Mouse (Mus musculus): Measurements from ENCODE around the gene Esd. TPM values are rescaled to one million over a fixed set of nuclear protein-coding genes. Genes with fewer than 3 reads are reported as not detected.

Gene Esd
- polyA plus RNA-seq, 1 experiment from 2014 or later: 243 TPM

- Histone ChIP-seq H3K9ac (peak overlapping the region; percentile 83), H3K27me3 (ENCODE audit: control insufficient read depth, insufficient read depth, low read length) (no peaks in the 10 kb centered on the region), H3K4me3 (replicated peaks; ENCODE audit: low read length) (peak overlapping the region; percentile 91), H3K27ac (0 out of 2 replicates have a peak overlapping the region, but pooled peaks have one; percentile 14), H3K4me1 (replicated peaks; ENCODE audit: control insufficient read depth, insufficient read depth, low read length) (peaks cover 9% of the 10 kb centered on the region), H3K4me2 (replicated peaks) (peak overlapping the region; percentile 88), H3K36me3 (replicated peaks; ENCODE audit: control insufficient read depth, insufficient read depth) (peaks cover 5% of the 10 kb centered on the region; the same call in 1 of the 2 replicates), H3K9me3 (ENCODE audit: control insufficient read depth, low read length) (no peaks in the 10 kb centered on the region)
- 27% methylated on average over 9 of the region's 9 CpGs for WGBS
- DNase-seq (ENCODE audit: low spot score): no peak
- no peak for ATAC-seq (ENCODE audit: low FRiP score)
These were observed 647 bp upstream of the Esd start for GRCm38 (mm10) chr14:74731221-74732078.

DNA sequence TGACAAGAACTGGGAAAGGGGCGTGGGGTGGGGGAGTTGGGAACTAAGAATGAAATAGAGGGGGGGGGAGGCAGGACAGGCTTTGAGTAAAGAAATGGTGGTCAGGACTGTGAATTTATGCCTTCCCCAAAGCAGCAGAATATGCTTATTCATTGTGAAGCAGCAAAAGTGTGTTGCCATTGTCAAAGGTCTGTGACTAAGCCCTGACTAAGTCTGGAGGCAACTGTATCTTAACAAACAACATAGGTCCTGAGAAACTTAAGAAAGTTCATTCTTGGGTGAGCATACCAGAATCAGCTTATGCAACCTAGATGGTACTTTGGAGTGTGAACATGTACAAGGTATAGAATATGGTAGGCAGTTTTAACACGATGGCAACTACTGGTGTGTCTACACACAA, 1.3 kb downstream of the Esd start:
- ATAC-seq (ENCODE audit: low FRiP score) (no peak), DNase-seq (ENCODE audit: low spot score) (no peak)
- H3K4me3 ChIP-seq (replicated peaks; ENCODE audit: low read length): peak overlapping the region; percentile 91; the same call in 1 of the 2 replicates
- H3K36me3 ChIP-seq (replicated peaks; ENCODE audit: control insufficient read depth, insufficient read depth): peaks cover 24% of the 10 kb centered on the region
- 0 out of 2 replicates have a peak overlapping the region, but pooled peaks have one; percentile 24 for H3K9ac ChIP-seq
- no peaks in the 10 kb centered on the region for H3K27me3 ChIP-seq (ENCODE audit: control insufficient read depth, insufficient read depth, low read length)
- H3K9me3 ChIP-seq (ENCODE audit: control insufficient read depth, low read length): no peaks in the 10 kb centered on the region
- H3K4me2 ChIP-seq (replicated peaks): peak overlapping the region; percentile 88
- H3K27ac ChIP-seq: no peak overlapping the region
- 67% methylated on average over 2 of the region's 2 CpGs for WGBS
- H3K4me1 ChIP-seq (replicated peaks; ENCODE audit: control insufficient read depth, insufficient read depth, low read length): peaks cover 9% of the 10 kb centered on the region

GRCm38 (mm10) chr14:74735471-74735870, 3.4 kb downstream of the Esd start:
- ATAC-seq (ENCODE audit: low FRiP score) (no peak), DNase-seq (ENCODE audit: low spot score) (no peak)
- H3K27me3 ChIP-seq (ENCODE audit: control insufficient read depth, insufficient read depth, low read length): no peaks in the 10 kb centered on the region
- H3K36me3 ChIP-seq (replicated peaks; ENCODE audit: control insufficient read depth, insufficient read depth): peaks cover 44% of the 10 kb centered on the region
- no peak overlapping the region for H3K4me3 ChIP-seq (replicated peaks; ENCODE audit: low read length)
- 90% methylated on average over 6 of the region's 6 CpGs for WGBS
- peaks cover 9% of the 10 kb centered on the region for H3K4me1 ChIP-seq (replicated peaks; ENCODE audit: control insufficient read depth, insufficient read depth, low read length)
- H3K9ac ChIP-seq: no peak overlapping the region
- no peak overlapping the region for H3K27ac ChIP-seq
- H3K9me3 ChIP-seq (ENCODE audit: control insufficient read depth, low read length): no peaks in the 10 kb centered on the region
- H3K4me2 ChIP-seq (replicated peaks): no peak overlapping the region

GRCm38 (mm10) chr14:74736850-74737249, 4.8 kb downstream of the Esd start:
- Histone ChIP-seq H3K9ac (no peak overlapping the region), H3K9me3 (ENCODE audit: control insufficient read depth, low read length) (no peaks in the 10 kb centered on the region), H3K4me3 (replicated peaks; ENCODE audit: low read length) (no peak overlapping the region), H3K27ac (no peak overlapping the region), H3K4me1 (replicated peaks; ENCODE audit: control insufficient read depth, insufficient read depth, low read length) (peaks cover 9% of the 10 kb centered on the region), H3K36me3 (replicated peaks; ENCODE audit: control insufficient read depth, insufficient read depth) (peaks cover 58% of the 10 kb centered on the region), H3K4me2 (replicated peaks) (no peak overlapping the region), H3K27me3 (ENCODE audit: control insufficient read depth, insufficient read depth, low read length) (no peaks in the 10 kb centered on the region)
- no peak for ATAC-seq (ENCODE audit: low FRiP score)
- no peak for DNase-seq (ENCODE audit: low spot score)
- 97% methylated on average over 6 of the region's 6 CpGs for WGBS

- H3K9ac ChIP-seq: no peak overlapping the region
- H3K4me2 ChIP-seq (replicated peaks): no peak overlapping the region
- no peak overlapping the region for H3K27ac ChIP-seq
- WGBS: 62% methylated on average over 10 of the region's 10 CpGs
- ATAC-seq (ENCODE audit: low FRiP score) (0 out of 2 replicates have a peak, but pooled peaks have one; percentile 43), DNase-seq (ENCODE audit: low spot score) (peak; percentile 83)
- peaks cover 6% of the 10 kb centered on the region for H3K36me3 ChIP-seq (replicated peaks; ENCODE audit: control insufficient read depth, insufficient read depth)
- no peaks in the 10 kb centered on the region for H3K4me1 ChIP-seq (replicated peaks; ENCODE audit: control insufficient read depth, insufficient read depth, low read length)
- H3K9me3 ChIP-seq (ENCODE audit: control insufficient read depth, low read length): no peaks in the 10 kb centered on the region
- no peaks in the 10 kb centered on the region for H3K27me3 ChIP-seq (ENCODE audit: control insufficient read depth, insufficient read depth, low read length)
- H3K4me3 ChIP-seq (replicated peaks; ENCODE audit: low read length): no peak overlapping the region
These were observed 32.3 kb downstream of the Esd start for GRCm38 (mm10) chr14:74764191-74764918.

DNA sequence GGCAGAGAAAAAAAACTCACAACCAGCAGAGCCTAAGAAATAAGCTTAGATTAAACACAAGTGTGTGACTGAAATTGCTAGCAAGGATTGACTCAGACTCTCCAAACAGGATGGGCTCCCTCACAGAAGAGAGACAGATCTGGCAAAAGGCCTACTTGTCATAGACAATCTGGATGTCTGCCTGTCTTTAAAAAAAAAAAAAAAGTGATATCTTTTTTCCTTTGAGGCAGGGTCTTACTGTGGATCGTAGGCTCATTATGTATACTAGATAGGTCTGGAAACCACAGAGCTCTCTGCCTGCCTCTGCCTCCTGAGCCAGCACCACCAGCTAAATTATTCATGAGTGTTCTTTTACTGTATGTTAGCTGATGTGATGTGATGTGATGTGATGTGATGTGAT, 35.8 kb downstream of the Esd start:
- peaks cover 25% of the 10 kb centered on the region for H3K36me3 ChIP-seq (replicated peaks; ENCODE audit: control insufficient read depth, insufficient read depth)
- no peak overlapping the region for H3K4me2 ChIP-seq (replicated peaks)
- no peaks in the 10 kb centered on the region for H3K27me3 ChIP-seq (ENCODE audit: control insufficient read depth, insufficient read depth, low read length)
- no peak overlapping the region for H3K27ac ChIP-seq
- peaks cover 6% of the 10 kb centered on the region; the same call in 1 of the 2 replicates for H3K9me3 ChIP-seq (ENCODE audit: control insufficient read depth, low read length)
- H3K4me1 ChIP-seq (replicated peaks; ENCODE audit: control insufficient read depth, insufficient read depth, low read length): no peaks in the 10 kb centered on the region
- DNase-seq (ENCODE audit: low spot score): no peak
- no peak overlapping the region for H3K4me3 ChIP-seq (replicated peaks; ENCODE audit: low read length)
- H3K9ac ChIP-seq: no peak overlapping the region
- WGBS: 71% methylated on average over 1 of the region's 1 CpGs
- ATAC-seq (ENCODE audit: low FRiP score): no peak

DNA sequence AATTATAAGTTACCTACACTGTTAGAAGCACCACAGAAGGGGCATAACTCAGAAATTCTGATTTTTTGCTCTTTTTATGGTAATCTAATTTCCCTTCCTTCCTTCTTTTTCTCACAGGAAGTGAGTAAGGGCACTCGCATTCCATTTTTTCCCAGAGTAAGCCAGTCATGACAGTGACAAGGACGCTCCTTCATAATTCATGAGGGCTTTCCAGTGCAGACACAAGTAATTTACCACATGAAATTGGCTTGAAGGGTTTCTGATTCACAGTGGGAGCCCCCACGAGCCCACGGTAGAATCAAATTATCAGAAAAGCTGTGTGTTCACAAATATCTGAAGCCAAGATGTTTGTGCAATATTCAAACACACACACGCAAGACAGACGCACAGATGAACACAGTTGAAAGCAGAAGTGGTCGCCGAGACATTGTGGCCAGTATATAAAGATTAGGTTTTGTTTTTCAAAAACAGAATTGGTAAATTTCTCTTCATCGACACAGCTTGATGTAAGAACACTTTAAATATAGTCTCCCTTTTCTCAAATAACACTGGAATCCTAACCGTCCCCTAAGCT, 42.0 kb downstream of the Esd start:
- Histone ChIP-seq H3K36me3 (replicated peaks; ENCODE audit: control insufficient read depth, insufficient read depth) (peaks cover 35% of the 10 kb centered on the region), H3K9me3 (ENCODE audit: control insufficient read depth, low read length) (peaks cover 6% of the 10 kb centered on the region; the same call in 1 of the 2 replicates), H3K27me3 (ENCODE audit: control insufficient read depth, insufficient read depth, low read length) (no peaks in the 10 kb centered on the region), H3K27ac (peak overlapping the region; percentile 43), H3K4me3 (replicated peaks; ENCODE audit: low read length) (no peak overlapping the region), H3K9ac (no peak overlapping the region), H3K4me1 (replicated peaks; ENCODE audit: control insufficient read depth, insufficient read depth, low read length) (peaks cover 10% of the 10 kb centered on the region), H3K4me2 (replicated peaks) (no peak overlapping the region)
- WGBS: 61% methylated on average over 10 of the region's 10 CpGs
- no peak for DNase-seq (ENCODE audit: low spot score)
- no peak for ATAC-seq (ENCODE audit: low FRiP score)

DNA sequence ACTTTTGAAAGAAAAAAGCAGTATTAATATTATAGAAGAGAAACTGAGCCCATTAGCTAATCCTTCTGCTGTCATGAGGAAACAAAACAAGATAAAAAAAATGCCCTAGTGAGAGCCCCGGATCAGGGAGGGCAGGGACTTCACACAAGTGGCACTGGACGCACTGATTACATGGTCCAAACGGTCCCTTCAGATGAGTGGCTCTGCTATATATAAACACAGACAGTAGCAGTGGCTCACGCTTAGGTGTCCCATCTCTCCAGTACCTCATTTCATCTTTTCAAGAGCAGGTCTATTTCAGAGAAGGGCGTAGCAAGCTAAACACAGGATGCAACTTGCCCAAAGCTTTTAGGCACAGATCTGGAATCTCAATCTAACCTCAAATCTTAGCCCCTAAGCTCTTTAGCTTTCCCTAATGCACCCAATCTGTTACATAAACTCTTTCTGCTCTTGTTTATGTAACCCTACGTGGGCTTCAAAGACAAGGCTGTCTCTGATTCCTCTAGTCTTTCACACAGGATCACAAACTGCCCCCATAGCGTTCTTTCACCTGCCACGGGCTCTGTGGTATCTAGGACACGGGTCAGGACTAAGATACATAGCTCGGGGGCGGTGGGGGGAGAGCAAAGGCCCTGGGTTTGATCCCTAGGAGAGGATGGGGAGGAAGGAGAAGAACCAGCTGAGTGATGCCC, 52.3 kb downstream of the Esd start:
- WGBS: 90% methylated on average over 11 of the region's 11 CpGs
- no peak overlapping the region for H3K4me3 ChIP-seq (replicated peaks; ENCODE audit: low read length)

More for the DNA sequence above, 52.3 kb downstream of the Esd start:
- H3K4me1 ChIP-seq (replicated peaks; ENCODE audit: control insufficient read depth, insufficient read depth, low read length): no peaks in the 10 kb centered on the region
- H3K4me2 ChIP-seq (replicated peaks): no peak overlapping the region
- no peaks in the 10 kb centered on the region for H3K9me3 ChIP-seq (ENCODE audit: control insufficient read depth, low read length)
- peaks cover 30% of the 10 kb centered on the region for H3K36me3 ChIP-seq (replicated peaks; ENCODE audit: control insufficient read depth, insufficient read depth)
- DNase-seq (ENCODE audit: low spot score) (no peak), ATAC-seq (ENCODE audit: low FRiP score) (no peak)
- no peak overlapping the region for H3K27ac ChIP-seq
- H3K27me3 ChIP-seq (ENCODE audit: control insufficient read depth, insufficient read depth, low read length): no peaks in the 10 kb centered on the region
- H3K9ac ChIP-seq: no peak overlapping the region
